Mouse (Mus musculus): ENCODE data around the gene Prrxl1.

Gene Prrxl1

DNA sequence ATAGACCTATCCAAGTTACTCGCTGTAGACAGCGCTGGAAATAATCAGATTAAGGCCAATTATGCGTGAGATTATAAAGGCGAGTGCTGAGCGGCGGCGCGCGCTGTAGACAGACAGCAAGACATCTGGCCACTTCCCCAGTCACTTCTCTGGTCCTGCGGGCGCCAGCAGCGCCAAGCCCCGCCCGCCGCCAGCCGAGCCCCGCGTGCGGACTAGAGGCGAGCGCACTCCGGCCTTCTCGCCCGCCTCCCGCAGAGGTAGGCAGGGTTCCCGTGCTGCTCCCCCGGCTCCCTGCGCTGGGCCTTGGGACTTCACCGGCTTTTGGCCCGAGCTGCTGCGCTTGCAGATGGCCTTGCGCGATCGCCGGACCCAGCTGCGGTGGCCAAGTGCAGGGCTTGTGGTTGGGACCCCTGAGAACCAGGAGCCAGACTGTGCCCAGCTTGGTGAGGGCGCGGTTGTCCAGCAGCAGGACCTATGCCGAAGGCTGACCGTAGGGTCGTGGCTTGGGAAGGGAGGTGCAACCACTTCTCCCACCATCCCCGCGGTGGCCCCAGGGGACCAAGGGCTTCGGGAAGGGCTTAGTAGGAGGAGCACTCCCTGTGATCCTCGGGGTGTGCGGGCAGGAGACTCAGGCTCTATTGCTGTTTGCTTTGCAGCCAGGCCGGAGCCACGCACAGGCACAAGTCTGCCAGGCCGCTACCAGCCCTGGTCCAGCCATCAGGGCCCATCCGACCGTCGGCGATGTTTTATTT is at the start of gene Prrxl1:
Gene Prrxl1 (plus strand): TSS at position 118 of the 752 bp plus-strand sequence.
- no peak for DNase-seq

DNA sequence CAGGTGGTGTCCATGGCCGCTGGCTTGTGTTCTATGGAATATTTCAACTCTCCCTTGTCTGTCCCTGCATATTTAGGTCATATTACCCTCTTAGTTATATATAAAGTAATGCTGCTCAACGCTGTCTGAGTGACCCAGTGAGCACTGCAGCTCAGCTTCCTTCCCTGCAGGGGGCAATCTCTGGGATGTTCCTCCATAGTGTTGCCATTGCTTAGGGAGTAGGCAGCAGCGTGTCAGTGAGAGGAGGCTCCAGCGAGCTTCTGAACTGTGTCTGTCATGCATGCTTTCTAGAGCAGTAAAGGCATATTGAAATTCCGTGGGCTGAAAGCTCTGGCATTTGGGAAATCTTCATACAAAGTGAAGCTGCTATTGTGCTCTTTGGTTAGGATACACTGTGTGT is 47.4 kb upstream of the Prrxl1 start:
- peak; percentile 13 for DNase-seq

DNA sequence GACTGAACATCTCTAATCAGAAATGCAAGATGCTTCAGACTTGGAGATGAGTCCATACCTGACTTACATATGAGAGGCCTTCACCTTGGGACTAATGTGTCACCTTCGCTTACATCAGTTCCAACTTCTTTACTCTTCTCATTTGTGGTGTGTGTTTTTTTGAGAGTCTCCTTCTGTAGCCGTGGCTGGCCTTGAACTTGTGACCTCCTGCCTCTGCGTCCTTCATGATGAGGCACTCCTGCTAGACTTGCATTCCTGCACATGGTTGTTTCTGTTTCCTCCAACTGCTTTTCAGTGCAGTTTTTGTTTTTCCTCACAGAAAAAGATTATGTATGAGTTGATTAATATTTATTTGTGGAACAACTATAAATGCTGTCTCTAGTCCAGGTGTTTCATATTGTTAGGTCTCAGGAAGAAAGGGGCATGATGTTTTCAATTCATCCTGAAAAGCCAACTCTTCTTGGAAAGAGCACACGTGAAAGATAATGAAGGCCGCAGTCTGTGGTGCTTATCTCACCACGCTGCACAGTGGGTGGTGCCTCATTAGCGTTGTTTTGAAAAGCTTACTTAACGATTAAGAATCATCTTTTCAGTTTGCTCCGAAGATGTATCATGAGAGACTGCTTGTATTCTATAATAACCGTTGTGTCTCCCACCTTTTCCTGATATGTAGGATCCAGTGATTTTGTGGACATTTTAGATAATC is 45.9 kb upstream of the Prrxl1 start:
- no peak for DNase-seq

DNA sequence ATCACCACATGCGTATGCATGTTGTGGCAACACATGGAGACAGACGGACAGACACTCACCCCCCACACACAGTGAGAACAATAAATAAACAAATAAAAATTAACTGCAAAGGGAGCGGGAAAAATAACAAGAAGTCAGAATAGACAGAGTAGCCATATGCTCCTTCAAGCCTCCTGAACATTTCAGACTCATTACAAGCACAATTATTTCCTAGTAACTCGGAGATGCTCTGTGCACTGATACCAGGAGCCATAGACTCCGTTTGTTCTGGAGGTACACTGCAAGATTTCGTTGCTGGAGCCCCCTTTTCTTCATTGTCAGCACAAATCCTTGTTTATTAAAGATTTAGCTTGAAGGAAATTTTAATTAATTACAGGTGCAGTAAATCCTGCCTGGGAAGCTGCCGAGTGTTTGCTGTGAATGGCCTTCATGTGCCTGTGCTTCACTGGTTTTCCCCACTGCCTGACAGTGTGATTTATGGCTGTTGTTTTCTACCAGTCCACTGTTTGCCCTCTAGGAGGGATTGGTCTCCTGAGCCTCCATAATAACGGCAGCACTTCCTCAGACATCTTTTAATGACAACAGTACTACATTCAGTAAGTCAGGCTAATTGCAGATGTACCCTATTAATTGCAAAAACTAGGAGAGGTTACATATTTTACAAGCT is 44.2 kb upstream of the Prrxl1 start:
- DNase-seq, result no peak

DNA sequence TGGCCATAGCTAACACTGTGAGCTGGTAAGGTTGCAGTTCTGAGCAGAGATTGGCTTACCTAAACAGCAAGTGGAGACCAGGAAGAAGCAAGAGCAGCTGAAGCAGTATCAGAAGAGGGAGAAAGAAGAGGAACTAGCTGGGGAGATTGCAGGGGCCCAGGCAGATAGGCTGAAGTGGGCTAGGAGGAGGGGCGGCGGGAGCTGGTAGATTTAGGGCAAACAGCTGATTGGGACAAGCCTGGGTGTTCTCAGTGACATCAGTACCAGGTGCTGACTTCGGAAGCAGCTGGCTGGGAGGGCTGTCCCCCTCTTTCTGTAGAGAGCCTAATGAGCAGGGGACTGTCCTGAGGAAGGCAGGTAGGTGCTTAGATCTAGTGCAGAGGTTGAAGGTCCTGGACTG is 37.8 kb upstream of the Prrxl1 start:
- no peak for DNase-seq

DNA sequence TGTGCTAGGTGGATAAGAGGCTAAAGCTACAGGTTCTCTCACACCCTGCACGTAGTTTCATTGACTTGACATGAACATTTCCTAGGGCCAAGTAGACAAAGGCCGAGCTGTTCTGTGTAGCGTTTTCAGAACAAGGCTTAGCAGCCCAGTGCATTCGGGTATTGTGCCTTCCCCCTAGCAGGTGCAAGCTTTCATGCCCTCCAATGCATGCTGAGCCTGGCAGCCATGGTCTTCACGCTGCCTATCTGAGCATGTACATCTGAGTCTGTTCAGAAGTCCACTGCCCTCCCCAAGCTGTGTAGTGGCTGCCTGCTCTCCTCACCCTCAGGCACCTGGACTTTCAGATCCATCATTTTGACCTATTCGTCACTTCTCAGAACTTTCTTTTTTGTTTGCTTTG is 35.5 kb upstream of the Prrxl1 start:
- DNase-seq, result no peak

DNA sequence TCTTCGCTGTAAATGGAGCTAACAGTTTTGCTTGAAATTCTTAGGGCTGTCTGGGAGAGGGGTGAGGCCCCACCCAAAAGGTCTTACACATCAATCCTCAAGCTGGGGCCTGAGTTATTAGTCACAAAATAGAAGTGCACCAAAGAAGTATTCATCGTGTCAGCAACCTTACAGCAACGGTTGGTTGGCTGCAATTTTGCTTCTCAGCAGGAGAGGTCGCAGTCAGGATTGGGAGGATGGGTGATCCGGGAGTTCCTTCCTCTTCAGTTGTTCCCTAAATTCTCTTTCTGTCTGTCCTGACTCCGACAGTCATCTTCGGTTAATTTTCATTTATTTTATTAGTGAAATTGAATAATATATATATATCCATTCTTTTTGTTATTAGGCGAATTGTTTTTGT is 26.7 kb upstream of the Prrxl1 start:
- no peak for DNase-seq

DNA sequence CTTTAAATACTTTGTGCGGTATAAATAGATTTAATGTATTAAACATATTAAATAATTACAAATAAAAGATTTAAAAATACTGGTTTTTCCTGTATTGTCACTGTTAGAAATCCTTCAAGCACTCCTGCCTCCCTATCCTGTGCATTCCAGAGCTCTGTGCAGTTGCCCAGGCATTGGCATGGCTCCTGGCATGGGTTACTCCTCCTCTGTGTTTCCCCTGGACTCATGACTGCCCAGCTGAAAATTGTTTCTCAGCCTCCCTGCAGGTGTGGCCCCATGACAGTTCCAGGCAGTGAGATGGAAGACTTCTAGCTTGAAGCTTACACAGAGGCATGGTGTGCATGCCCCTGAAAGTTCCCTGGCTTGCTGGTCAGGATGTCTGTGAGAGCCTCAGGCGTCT is 20.8 kb upstream of the Prrxl1 start:
- no peak for DNase-seq

DNA sequence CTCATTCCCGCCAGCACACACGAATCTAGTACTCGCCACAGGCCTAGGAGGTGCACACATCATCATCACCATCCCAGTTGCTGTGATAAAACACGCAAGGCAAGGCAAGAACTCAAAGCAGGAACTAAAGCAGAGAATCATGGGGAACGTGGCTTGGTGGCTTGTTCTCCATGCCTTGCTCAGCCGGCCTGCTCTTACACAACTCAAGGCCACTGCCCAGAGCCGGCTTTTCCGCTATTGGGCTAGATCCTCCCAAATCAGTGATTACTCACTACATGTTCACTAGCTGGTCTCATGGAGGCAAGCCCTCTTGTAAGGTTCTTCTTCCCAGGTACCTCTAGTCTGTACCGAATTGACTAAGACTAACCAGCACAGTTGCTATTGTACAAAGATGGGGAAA is 15.5 kb upstream of the Prrxl1 start:
- DNase-seq, result no peak

DNA sequence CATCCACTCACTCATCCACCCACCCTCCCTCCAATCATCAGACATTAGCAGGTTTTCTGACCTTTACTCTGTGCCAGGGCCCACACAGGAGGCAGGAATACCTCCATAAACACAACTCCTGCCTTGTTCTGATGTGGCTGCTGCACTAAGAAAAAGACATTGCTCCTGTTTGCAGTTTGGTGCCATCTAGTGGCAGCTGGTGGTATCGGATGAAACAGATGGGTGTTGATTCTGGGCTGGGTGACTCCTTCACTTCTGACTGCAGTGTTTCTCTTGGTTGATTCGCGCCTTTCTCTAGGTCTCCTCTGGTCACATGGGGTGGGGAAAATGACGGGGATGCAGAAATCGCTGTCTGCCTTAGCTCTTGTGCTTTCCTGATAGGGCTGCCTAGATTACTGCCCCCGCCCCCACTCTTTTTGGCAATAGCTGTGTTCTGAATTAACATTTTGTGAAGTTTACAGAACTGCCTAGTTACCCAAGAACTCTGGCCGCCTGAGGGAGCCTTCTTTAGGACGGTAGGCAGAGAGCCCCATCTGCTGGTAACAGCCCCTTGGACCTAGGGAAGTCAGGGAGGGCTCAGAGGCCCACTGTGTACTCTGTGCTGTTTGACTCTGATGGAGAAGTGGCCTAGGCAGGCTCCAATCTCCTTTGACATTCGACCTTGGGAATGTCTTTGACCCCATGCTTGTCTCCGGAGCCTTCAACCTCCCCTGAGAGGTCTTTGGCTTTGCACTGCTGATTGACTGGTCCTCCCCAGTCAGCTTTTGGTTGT is 12.0 kb upstream of the Prrxl1 start:
- DNase-seq, result peak; percentile 81

DNA sequence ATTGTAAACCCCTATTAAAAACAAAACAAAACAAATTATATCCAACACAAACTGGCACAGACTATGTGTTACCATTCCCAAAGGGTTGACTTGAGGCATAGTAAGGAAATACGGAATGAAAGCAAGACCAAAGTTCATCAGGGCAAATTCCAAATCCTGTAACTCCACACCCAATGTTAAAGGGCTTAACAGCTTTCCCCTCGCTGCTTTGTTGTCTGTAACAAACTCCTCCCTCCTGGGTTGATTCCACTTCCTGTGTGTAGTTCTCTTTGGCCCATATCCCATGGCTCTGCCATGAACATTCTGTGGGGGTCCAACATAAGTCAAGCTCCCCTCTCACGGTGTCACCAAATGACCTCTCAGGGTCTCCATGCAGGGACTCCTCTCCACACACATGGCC is 8.8 kb upstream of the Prrxl1 start:
- DNase-seq, result no peak

DNA sequence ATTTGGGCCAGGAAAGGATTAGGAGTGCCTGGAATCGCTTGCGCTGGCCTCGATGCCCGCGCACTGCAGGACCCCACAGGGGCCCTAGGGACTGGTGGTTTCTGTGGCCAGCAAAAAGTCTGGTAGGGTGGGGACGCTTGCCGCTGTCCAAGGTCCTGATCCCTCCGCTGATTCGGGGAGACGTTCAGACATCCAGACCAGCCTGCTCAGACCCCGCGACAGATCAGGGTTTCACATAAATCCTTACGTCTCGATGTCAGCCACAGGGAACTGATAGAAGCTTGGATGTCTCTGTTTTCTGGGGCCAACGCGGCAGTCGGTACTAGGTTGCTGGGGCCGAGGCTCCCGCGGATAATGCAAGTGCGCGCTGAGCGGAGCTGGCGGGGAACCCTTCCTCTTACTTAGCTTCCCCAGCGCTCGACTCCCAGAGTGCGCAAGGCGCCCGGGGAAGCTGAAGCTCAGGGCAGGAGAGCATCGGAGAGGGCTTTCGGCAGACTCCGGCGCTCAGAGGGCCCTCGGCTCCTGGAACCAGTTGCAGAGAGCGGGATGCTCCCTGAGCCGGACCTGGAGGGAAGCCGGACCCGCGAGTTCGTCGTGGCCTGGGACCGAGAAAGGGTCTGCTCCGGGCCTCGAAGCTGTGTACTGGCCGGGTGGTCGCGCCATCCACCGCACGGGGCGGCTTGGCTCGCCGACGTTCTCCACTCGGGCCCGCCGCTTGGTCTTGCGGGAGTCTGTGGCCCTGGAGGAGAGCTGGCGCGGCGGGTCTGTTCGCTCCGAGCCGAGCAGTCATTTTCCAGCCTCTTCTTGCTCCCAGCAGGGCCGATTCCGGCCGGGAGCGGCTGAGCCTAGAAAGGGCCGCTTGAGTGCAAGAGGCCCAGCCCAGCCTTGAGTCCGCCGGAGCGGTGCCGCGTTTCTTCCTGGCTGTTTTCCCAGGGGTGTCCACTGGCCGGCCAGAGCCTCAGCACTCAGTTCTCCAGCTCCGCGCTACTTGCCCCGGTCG is 1.7 kb upstream of the Prrxl1 start:
- DNase-seq, result peak; percentile 79

DNA sequence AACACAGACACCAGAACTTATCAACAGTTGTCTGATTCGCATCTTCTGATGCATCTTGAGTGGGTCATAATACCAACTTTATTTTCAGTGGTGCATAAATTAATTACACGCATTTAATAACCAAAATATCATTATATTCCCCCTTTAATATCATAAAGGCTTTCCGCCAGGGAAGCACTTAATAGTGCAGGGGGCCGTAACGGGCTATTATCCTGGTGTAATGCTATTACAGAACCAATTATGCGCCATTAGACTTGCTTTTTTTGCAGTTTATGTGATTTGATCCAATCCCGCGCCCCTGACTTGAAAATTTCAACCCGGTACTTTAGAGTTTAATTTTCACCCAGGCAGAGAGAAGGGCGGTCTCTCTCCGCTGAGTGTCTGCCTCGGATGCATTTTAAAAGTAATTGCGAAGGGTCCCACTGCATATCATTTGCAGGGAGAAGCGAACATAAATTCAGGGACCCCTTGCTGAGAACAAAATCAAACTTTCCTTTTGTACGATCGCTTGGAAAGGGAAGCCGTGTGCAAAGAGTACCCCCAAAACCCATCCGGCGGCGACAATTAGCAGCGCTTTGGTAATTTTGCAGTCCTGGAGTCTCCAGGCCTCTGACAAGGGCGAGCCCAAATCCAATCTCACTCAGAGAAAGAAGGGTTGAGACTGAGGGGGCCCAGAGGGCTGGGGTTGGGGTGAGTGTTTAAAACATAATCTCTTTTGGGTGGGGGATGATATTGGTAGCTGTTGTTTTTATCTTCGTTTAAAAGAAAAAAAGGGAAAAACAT is 579 bp upstream of the Prrxl1 start:
- DNase-seq, result no peak

DNA sequence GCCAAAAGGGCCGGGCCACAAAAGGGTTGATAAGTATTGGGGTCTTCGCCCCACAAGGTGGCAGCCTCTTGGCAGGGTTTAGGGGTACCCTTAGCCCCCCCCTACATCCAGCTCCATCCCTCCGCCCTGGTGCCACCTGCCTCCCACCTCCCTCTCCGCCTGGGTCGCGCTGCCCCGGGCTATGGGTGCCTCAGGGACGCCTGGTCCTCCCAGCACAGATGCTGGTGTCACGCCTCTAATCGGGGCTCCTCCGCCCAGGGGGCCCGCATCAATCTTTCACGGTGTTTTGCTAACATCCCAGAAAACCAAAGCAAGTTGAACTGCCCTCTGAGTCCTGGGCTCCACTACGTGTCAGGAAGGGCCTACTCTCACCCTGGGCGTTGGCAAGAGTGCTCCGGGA is 903 bp downstream of the Prrxl1 start:
- DNase-seq, result no peak

DNA sequence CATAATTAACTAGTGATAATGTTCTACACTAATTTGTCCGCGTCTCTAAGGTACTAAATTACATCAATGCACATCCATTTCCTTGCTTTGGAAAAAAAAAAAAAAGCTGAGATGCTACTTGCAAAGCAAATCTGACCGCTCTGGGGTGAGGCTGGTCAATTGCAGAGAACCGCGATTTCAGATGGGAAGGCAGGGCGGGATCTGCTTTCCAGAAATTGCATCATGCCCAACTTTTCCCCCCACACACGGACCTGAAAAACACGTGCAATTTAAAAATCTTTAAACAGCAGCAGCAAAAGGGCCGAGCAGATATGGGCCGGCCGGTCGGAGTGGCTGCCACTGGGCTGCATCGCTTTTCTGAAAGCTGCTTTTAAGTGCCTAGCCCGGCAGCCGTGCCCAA is 6.3 kb downstream of the Prrxl1 start:
- no peak for DNase-seq

DNA sequence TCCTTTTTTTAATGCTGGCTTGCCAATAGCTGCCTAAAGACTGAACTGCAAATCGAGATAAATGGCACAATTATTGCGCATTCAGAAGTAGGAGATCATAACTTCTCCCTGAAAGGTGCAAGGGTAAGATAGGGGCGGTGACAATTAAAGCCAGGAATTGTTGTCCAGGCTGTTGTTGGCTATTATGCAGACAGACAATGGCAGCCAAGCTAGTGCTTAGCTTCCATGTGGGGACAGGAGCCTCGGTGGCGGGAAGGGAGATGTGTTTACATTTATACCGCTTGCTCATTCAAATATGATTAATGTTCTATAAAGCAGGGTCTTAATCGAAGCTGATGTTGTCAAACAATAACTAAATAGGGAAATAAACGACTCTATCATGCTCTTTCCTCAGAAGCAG is 7.1 kb downstream of the Prrxl1 start:
- no peak for DNase-seq

DNA sequence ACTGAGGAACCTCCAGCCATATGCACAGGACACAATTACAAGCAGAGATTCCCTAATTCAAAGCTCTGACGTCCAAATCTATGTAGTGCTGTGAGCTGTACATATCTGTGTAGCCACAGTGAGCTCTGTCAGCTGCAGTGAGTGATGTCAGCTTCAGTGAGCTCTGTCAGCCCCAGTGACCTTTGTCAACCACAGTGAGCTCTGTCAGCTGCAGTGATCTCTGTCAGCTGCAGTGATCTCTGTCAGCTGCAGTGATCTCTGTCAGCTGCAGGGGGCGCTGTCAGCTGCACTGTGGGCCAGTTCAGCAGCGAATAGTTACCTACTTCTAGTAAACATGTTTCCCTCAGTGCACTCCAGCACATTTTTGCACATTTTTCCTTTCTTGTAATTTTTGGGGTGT is 10.2 kb downstream of the Prrxl1 start:
- DNase-seq, result peak; percentile 63

DNA sequence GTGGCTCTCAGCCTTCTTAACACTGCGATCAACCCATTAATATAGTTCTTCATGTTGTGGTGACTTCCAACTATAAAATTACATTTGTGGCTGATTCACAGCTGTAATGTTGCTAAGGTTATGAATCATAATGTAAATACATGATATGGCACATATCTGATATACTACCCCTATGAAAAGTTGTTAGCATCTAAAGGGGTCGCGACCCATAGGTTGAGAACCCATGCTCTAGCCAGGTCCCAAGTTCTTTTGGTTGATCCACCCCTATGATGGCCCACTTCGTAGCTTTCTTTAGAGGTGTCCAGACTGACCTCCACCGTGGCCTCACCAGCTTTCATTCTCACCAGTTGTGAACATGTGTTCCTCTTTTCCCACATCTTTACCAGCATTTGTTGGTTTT is 18.0 kb downstream of the Prrxl1 start:
- no peak for DNase-seq

DNA sequence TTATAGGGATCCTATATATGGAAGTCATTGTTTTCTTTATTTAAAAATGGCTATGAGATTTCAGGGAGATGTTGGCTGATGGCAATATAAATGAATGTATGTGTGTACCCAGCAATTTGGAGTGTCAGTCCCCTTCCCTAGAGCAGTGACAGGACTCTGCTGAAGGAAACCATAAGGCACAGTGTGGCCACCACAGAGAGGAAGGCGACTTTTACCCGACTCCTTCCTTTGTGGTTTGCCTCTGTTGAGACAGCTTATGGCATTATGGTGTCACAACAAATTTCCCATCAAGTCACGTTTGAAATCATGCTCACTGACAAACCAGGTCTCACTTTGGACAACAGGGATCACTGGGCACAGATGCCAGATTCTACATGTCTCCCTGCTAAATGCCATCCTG is 25.0 kb downstream of the Prrxl1 start:
- no peak for DNase-seq

DNA sequence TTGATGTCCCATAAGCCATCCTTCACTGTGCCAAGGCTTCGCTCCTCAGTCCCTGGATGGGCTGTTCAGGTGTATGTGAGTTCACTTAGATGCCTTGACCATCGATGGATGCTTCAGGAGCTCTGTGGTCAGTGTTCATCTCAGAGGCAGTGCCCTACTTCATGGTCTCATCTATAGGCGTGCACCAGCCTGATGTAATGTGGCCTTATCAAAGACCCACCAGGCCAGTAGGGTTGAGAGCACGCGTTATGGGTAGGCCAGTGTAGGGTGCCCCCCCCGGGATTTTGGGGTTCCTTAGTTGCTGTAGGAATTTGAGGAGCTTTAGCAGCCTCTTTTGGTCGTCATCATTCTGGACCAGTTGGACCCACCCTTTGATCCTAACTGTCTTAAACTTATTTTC is 25.6 kb downstream of the Prrxl1 start:
- no peak for DNase-seq

DNA sequence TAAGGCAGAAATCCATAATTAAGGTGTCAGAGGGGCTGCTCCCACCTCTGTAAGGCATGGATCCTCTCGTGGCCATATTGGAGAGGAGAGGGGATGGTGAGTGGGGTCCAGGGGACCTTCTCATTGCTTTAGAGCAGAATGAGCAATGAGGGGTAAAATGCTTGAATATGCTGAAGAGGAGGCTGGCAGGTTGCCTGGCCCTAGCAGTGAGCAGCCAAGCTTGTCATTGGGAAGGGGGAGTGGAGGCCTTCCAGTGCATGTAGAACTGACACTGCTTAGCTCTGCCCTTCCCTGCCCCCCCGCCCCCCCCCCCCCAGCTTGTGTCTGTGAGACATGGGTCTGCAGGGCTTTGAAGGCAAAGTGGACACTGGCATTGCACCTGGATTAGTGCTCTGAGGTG is 28.1 kb downstream of the Prrxl1 start:
- DNase-seq, result no peak
